Mouse (Mus musculus) left cerebral cortex, adult 2 months (tissue): ENCODE measurements around the gene Pdcd6ip. TPM values are rescaled to one million over a fixed set of nuclear protein-coding genes. Genes with fewer than 3 reads are reported as not detected.
"Not testable (repeated sequence)": the region's sequence is repeated elsewhere in the genome, so short reads cannot be mapped to it uniquely, and the experiment has no call there.

Source experiments
- DNase-seq, 2 experiments: peaks; one replicate each; pipeline ENCODE4 v3.0.0; 2021 to 2022; ENCODE audit warnings: low spot score in 2 of 2, mixed read lengths in 1 of 2; ENCODE audit errors: extremely low spot score in 1 of 2
- H3K27ac ChIP-seq: fragments of 200-600 bp; 2 replicates; pipeline ENCODE4 v1.8.1; 2022
- H3K4me3 ChIP-seq: fragments of 200-600 bp; 2 replicates; pipeline ENCODE4 v1.8.1; 2022
- CTCF ChIP-seq: fragments of 200-600 bp; IDR thresholded peaks from 2 replicates; pipeline ENCODE4 v1.8.1; 2022; ENCODE audit warnings: antibody characterized with exemption, mild to moderate bottlenecking, moderate library complexity
- intact Hi-C: fragments of 180-260 bp; cut with DNase I; formaldehyde crosslinking; loops from one replicate; pipeline ENCODE4 v1.15.1; 2025
- total RNA-seq, 2 experiments: library from RNA; stranded (reverse); gene quantifications; 2 replicates each; pipeline ENCODE4 v1.2.3; 2021

The Pdcd6ip gene
- total RNA-seq, 2 experiments from 2014 or later: 70.4 to 80.8 TPM

DNA sequence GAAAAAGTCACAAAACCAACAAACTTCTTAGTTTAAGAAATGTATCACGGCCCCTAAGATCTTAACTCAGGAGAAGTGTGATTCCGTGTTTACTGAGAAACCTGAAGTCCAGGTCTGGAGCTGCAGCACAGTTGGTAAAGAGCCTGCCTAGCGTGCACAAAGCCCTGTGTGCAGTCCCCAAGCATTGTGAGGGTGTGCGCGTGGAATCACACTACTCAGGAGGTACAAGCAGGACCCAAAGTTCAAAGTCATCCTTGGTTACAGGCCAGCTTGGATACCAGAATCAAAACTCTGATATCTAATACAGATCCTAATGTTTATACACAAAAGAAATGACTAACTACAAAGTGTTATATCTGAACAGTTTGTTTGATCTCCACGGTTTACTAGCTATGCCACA, 34.3 kb downstream of the Pdcd6ip start:
- TF ChIP-seq CTCF: no peak
- Histone ChIP-seq H3K27ac (no peak overlapping the region), H3K4me3 (no peak overlapping the region)
- DNase-seq: no peak
- intact Hi-C loops: no loop called here

DNA sequence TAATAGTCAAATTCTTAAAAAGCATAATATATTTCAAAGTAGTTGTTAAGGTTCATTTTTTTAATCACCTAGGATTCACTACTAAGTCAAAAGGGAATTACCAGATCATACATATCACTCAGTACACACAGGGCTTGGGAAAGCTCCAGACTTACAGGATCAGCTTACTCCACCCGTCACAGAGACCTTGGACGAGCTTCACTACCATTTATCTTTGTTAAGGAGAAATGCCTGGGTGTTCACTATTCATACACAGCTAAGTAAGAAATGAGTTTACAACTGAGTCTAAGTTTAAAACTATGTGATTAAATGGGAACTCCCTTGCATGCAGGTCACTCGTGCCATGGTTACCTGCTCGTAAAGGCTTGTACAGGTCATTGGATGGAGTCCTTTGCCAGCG, 35.7 kb downstream of the Pdcd6ip start:
- no peak for DNase-seq
- no peak for TF ChIP-seq CTCF
- no peak overlapping the region for H3K4me3 ChIP-seq

DNA sequence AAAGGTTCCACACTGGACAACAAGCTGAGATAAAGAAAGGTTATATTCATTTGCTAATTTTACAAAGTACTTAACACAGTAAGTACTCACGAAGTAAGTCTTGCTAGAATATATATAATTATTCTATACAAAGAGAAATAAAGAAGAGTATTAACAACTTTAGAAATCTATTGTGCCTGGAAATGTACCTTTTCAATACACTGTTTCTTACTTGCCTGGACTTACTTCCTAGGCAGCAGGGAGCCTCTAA, 37.3 kb downstream of the Pdcd6ip start:
- TF ChIP-seq CTCF: no peak
- no peak overlapping the region for H3K4me3 ChIP-seq

More for the DNA sequence above, 35.7 kb downstream of the Pdcd6ip start:
- H3K27ac ChIP-seq: no peak overlapping the region
- intact Hi-C loops: no loop called here

DNA sequence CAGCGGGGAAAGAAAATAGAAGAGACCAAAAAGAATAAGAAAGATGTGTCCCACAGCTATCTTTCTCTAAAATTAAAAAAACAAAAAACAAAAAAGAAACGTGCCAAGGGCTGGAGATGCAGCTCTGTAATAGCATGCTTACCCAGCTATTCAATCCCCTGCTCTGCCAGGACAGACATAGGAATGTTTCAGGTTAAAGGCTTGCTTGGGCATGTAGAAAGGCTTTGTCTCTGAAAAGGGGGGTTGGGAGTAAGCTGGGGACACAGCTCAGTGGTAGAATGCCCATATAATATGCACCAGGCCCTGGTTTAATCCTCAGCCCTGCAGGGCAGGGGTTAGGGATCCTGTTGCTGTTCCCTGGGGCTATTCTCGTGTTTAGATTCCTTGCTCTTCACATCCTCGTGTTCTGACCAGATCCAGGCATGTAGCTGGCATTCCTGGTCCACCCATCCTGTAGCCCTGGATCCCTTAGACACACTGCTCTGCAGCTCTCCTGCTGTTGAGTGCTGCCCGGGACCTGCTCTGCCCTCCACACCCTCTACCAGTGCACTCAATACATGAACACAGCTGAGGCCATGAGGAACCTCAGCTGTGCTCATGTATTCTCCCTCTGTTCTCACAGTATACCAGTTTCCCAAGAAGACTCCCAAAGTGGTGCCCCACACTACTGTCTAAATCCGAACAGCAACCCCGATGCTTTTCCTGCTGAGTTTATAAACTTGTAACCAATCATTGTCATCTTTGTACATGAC, 37.8 kb downstream of the Pdcd6ip start:
- TF ChIP-seq CTCF: no peak
- intact Hi-C loops: no loop called here
- Histone ChIP-seq H3K4me3 (no peak overlapping the region), H3K27ac (no peak overlapping the region)
- DNase-seq: no peak

More for the DNA sequence above, 37.3 kb downstream of the Pdcd6ip start:
- no peak overlapping the region for H3K27ac ChIP-seq
- DNase-seq: no peak
- intact Hi-C loops: no loop called here

DNA sequence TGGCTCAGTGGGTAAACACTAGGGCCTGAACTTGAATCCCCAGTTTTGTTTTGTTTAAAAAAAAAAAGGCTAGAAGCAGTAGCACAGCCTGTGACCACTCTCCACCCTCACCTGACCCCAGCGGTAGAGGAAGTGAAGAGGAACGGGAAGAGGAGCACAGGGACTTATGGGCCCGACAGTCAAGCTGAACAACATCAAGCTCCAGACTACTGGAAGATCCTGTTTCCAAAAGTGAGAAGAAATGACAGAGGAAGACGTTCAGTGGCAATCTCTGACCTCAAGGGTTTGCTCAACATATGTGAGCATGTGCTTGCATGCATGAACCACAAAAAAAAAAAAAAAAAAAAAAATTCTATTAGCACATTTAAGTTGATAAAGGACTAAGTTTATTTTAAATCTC, 44.6 kb downstream of the Pdcd6ip start:
- intact Hi-C loops: no loop called here
- Histone ChIP-seq H3K27ac (no peak overlapping the region), H3K4me3 (no peak overlapping the region)
- no peak for TF ChIP-seq CTCF
- no peak for DNase-seq

DNA sequence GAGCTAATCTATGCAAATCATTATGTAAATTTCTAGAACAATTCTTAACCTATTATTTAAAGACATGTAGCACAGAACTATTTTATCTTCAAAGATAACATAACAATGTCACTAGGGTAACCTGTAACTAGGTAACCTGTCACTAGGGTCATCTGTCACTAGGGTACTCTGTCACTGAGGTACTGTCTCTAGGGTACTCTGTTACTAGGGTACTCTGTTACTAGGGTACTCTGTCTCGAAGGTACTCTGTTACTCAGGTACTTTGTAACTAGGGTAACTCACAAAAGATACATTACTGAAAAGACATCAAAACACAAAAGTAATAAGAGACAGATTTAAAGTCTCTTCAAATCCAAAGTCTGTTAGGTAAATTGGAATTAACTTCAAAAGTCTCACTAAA, 50.2 kb downstream of the Pdcd6ip start:
- no peak overlapping the region for H3K4me3 ChIP-seq
- intact Hi-C loops: no loop called here
- TF ChIP-seq CTCF: no peak
- DNase-seq: no peak
- no peak overlapping the region for H3K27ac ChIP-seq

DNA sequence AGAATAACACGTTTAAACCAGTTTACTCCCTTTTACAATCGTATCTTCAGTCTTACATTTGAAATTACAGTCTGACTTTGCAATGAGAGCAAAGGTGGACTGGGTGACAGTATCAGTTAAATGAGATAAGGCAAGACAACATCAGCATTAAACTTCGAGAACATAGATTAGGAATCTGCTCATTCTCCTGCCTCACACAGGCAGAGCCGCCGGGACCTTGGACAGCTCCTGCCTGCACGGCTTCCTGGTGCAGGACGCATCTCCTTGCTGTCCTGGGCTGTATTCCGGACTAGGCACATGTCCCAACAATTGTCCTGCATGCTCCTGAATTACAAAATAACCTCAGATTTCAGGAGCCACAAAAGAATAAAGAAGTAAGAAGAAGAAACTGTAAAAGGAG, 54.5 kb downstream of the Pdcd6ip start:
- intact Hi-C loops: no loop called here
- no peak for DNase-seq
- Histone ChIP-seq H3K27ac (no peak overlapping the region), H3K4me3 (no peak overlapping the region)
- no peak for TF ChIP-seq CTCF

DNA sequence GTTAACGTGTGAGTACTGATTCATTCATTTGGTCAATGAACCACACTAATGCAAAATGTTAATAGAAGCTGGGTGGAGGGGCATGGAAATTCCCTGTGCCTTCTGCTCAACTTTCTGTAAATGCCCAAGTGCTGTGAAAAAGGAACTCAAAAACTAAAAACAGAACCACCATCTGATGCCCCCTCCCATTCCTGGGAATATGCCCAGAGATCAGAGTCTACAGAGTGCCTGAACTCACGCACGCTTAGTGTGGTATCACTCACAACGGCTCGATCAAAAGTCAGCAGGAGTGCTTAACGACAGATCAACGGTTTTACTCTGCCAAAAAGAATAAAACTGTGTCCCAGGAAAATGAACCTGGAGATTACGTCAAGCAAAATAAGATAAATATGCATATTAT, 57.3 kb downstream of the Pdcd6ip start:
- H3K27ac ChIP-seq: no peak overlapping the region
- intact Hi-C loops: no loop called here
- no peak for TF ChIP-seq CTCF
- no peak for DNase-seq
- no peak overlapping the region for H3K4me3 ChIP-seq

DNA sequence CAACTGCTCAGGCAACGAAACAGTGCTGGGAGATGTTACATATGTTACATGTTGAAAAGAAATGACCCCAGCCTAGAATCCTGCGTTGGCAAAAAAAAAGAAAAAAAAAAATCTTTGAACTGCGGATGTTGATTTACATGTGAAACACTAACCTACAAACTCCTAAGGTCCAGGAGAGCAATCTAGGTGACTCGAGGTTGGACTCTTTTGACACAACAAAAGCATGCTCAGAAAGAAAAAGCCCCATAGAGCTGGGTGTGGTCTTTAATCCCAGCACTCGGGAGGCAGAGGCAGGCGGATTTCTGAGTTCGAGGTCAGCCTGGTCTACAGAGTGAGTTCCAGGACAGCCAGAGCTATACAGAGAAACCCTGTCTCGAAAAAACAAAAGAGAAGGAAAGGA, 58.8 kb downstream of the Pdcd6ip start:
- intact Hi-C loops: loop anchor here (5.0 to 10.0 kb wide), 2 partner anchors 834 to 1707 kb away; no protein-coding TSS in a partner anchor
- not testable (repeated sequence) for DNase-seq, H3K4me3 ChIP-seq

DNA sequence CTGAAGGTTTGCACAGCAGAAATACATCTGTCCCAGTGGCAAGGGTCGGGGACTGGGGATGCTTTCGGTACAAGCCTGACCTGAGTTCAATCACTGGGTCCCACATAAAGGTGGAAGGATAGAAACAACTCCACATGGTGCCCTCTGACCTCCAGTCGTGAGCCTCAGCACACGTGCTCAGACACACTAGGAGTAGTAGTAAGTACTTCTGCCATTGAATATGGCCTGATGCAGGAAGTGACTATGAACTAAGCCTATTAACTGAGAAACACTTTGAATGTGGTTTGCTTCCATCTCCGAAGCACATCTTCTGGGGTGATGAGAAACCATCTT, 62.3 kb downstream of the Pdcd6ip start:
- no peak for TF ChIP-seq CTCF
- H3K27ac ChIP-seq: peak overlapping the region; percentile 25; the same call in 1 of the 2 replicates
- intact Hi-C loops: loop anchor here (5.0 to 10.0 kb wide), 2 partner anchors 831 to 1704 kb away; no protein-coding TSS in a partner anchor
- no peak overlapping the region for H3K4me3 ChIP-seq
- DNase-seq: no peak

More for the DNA sequence above, 58.8 kb downstream of the Pdcd6ip start:
- not testable (repeated sequence) for H3K27ac ChIP-seq

DNA sequence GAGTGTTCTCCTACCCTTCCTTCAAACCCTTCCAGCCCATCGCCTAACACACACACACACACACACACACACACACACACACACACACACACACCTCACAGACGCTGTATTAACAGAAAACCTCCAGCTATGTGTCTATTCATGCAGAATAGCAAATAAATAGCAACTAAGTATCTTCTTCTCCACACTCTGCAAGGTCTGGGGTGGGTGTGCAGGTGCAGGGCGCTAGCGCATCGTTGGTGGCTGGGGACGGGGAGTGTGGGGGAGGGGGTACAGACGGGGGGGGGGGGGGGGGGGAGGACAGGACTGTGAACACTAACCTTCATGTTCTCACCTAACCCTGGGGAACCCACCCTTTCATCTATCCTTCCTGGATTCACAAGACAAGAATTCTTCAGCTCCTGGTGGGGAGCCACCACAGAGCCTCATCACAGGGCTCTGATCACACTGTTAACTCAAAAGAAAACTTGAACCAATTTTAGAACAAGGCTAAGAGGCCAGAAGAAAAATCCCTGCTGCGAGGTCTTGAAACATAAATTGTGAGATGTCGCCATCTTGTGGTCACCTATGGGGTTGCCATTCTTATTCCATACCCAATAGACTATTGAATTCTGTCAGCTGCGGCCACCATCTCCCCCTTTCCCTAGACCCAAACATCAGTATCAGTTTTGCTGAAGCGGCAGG, 62.8 kb downstream of the Pdcd6ip start:
- DNase-seq: peak; percentile 70 to 78
- TF ChIP-seq CTCF: peak; percentile 87
- Histone ChIP-seq H3K4me3 (no peak overlapping the region), H3K27ac (peak overlapping the region; percentile 77)
- intact Hi-C loops: loop anchor here (5.0 to 10.0 kb wide), 2 partner anchors 830 to 1703 kb away; no protein-coding TSS in a partner anchor

DNA sequence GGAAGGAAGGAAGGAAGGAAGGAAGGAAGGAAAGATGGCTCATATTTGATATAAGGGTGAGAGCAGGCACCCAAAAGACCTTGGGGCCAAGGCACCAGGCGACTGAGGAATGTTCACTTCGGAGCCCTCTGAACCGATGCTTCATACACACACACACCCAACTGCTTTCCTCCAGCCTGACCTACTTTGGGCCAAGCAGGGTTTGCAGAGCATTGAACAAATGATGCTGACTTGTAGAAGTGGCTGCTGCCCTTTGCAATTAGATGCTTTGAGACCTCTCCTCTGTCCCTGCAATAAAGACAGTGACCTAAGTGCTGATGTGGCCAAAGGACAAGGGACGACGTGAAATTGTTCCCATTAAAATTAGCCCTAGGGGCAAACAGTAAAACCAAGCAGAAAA, 63.4 kb downstream of the Pdcd6ip start:
- no peak overlapping the region for H3K4me3 ChIP-seq
- H3K27ac ChIP-seq: peak overlapping the region; percentile 77
- intact Hi-C loops: loop anchor here (5.0 to 10.0 kb wide), 2 partner anchors 830 to 1702 kb away; no protein-coding TSS in a partner anchor
- no peak for DNase-seq
- TF ChIP-seq CTCF: no peak

DNA sequence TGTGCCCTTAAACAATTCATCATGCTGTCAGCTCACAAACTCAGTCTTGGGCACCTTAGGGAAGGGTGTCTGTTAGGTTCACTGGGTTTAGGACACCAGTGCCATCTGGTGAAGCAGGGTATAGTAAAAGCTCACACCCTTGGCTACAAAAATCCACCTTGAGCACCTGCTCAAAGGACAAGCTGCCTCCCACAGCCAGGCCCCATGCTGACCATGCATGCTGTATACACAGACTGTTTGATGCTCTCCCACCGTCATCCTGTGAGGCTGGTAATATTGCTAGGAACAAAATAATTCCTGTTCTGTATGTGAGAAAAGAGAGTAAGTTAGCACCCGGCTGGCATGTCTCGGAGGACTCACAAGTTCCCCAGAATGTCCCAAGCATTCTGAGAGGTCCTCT, 64.0 kb downstream of the Pdcd6ip start:
- intact Hi-C loops: loop anchor here (10.0 kb wide), 1 partner anchor 829 kb away; no protein-coding TSS in a partner anchor
- Histone ChIP-seq H3K4me3 (no peak overlapping the region), H3K27ac (peak overlapping the region; percentile 67)
- no peak for TF ChIP-seq CTCF
- DNase-seq: no peak
